Mouse (Mus musculus) testis, adult 2 months (tissue): ENCODE results near the gene Slc2a3.

Experiments used
- CTCF ChIP-seq: fragments of 200-500 bp; IDR thresholded peaks from 2 replicates; pipeline ENCODE4 v1.5.1; 2012; ENCODE audit warnings: low read depth, mild to moderate bottlenecking, inconsistent platforms, low read length, moderate library complexity; ENCODE audit not compliant: control insufficient read depth, insufficient read depth, insufficient replicate concordance
- POLR2A ChIP-seq: fragments of 200-500 bp; IDR thresholded peaks from 2 replicates; pipeline ENCODE4 v1.6.1; 2012; ENCODE audit warnings: low read depth, mild to moderate bottlenecking, inconsistent platforms, low read length, moderate library complexity; ENCODE audit not compliant: control insufficient read depth

DNA sequence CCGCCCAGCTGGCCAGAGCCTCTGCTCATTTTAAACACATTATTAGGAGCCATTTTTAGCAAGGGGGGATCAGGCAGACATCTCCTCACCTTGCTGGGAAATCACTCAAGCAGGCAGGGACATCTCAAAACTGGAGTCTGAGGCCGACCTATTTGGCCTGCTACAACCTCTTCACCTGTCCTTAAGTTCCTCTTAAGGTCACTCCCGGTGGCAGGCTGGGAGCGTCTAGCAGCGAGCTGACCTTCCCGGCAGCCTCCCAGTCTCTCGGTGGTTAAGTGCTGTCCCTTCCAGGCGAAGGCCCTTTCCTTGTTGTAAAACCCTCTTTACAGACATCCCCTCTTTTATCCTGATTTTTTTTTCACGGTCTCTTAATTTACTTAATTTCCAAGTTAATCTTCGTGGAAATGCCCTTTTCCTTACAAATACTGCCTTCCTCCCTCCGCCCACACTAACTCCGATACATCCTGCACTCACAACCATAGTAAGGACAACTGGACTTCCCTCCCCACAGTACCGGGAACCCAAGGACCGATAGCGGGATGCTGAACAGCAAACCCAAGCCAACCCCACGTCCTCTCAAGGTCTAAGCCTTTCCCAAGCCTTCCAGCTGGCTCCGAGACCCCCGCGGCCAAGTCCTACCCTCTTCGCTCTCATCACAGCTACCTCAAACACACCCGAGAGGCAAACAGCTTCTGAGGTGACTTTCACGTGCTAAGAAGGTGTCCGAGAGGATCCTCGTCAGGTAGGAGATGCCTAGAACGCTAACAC, 59.8 kb downstream of the Slc2a3 start:
- TF ChIP-seq POLR2A (no peak), CTCF (no peak)
